Mouse (Mus musculus): ENCODE data around the gene Pla1a.

- TF ChIP-seq CTCF (IDR thresholded peaks at IDR 0.05; ENCODE audit: control insufficient read depth, insufficient read depth, insufficient replicate concordance, low read depth, low read length) (no peak), POLR2A (IDR thresholded peaks at IDR 0.05; ENCODE audit: control insufficient read depth, low read depth, low read length) (no peak)
Observed at GRCm38 (mm10) chr16:38434295-38434795, 1.4 kb upstream of the Pla1a start.
